Mouse (Mus musculus) megakaryocyte-erythroid progenitor cell, adult 5-6 weeks (primary cell): ENCODE measurements around the gene Wscd2. TPM values are rescaled to one million over a fixed set of nuclear protein-coding genes. Genes with fewer than 3 reads are reported as not detected.

Experiments used
- ATAC-seq: replicated peaks from 2 replicates; pipeline ENCODE4 v1.8.0; 2016; ENCODE audit warnings: mild to moderate bottlenecking, inconsistent platforms; ENCODE audit not compliant: severe bottlenecking, poor library complexity, low FRiP score, low TSS enrichment
- total RNA-seq, 2 experiments: library from RNA; stranded (forward) in 1 of 2; stranded (reverse) in 1 of 2; fragments of 200-1000, 215-1000 nt in 1 of 2; fragments of >200 nt in 1 of 2; fragmentation: Nextera tagmentation in 1 of 2; gene quantifications; 2 replicates each; pipeline ENCODE4 v1.2.3; 2014 to 2017

The Wscd2 gene
- total RNA-seq (2014; fragmentation: Nextera tagmentation) = not detected in 2 replicates
- total RNA-seq (2017) = not detected in 2 replicates

DNA sequence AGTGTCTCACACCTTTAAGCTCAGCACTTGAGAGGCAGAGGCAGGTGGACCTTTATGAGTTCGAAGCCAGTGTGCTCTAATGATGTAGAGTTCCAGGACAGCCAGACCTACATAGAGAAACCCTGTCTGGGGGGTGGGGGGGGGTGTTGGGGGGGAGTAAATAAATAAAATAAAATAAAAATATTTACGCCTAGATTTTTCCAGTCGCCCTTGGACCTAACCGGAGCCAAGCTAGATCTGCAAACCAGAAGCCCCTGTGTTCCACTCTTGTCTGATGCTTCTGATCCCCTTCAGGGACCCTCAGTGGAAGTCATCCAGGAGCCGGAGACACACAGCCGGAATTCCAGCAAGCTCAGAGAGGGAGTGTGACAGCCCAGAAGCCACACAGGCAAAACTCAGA is at the start of gene Wscd2:
Wscd2 (plus strand) TSS at position 301 of the 400 bp plus-strand sequence.
- ATAC-seq = no peak

- ATAC-seq = no peak
Measured at GRCm38 (mm10) chr5:113442180-113442579, 48.0 kb upstream of the Wscd2 start.

DNA sequence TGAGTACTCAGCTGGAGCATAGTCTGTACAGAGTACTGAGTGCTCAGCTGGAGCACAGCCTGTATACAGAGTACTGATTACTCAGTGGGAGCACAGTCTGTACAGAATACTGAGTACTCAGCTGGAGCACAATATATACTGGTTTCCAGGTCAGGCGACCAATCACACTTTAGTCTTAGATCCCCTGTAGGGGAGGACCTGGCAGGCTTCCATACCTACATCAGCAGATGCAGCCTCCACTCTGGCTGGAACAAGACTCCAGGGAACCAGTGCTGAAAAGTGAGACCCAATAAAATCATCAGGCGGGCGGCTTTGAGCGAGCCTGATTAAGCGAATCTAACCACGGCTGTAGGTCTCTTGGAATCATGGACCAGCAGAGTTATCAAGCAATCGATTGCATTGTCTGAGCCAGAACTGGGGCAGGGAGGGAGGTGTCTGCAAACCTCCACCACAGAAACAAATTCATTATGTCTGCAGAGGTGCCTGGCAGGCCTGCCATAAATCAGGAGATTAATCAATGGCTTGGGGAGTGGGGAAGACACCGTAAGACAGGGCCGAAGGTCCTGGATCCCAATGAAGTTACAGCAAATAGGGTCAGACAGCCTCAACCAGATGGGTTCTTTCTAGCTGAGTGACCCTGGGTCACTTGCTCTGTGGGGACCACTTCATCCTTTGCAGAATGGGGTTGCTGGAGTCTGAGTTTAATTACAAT is 42.0 kb upstream of the Wscd2 start:
- ATAC-seq = no peak

GRCm38 (mm10) chr5:113449336-113449735 is 40.8 kb upstream of the Wscd2 start:
- no peak for ATAC-seq

GRCm38 (mm10) chr5:113452691-113453090 is 37.4 kb upstream of the Wscd2 start:
- no peak for ATAC-seq

DNA sequence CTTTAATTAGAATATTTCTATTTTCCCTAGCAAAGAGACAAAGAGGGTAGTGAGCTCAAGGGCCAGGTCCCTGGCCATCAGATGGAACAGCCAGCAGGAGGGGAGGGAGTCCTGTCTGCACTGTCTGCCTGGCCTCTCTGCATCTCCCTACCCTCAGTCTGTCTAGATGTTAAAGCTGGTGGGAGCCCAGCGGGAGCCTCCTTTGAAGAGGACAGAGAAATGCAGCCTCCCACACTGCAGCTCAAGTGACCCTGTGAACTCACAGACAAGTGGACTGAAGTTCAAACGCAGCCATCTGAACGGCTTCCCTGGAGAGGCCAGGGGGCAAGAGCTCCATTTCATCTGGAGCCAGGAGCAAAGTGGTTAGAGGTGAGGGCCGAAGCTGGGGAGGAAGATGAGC is 36.8 kb upstream of the Wscd2 start:
- no peak for ATAC-seq

DNA sequence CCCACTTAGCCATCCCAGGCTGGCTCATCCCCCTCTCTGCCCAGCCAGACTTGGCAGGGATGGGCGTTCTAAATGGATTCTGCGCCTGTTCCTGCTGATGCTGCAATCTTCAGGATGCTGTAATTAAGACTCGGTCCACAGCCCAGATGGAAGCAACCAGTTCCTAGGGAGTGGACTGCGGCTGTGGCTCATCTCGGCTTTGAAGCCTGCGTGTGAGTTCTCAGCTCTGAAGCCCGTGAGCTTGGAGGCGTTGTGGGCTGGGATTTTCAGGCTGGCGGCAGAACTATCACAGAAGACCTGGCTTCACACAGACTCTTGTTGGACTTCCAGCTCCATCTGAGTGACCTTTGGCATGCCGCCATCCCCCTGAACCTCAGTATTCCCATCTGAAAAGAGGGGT is 34.1 kb upstream of the Wscd2 start:
- no peak for ATAC-seq

GRCm38 (mm10) chr5:113456756-113457155 is 33.4 kb upstream of the Wscd2 start:
- no peak for ATAC-seq

- no peak for ATAC-seq
Measured at GRCm38 (mm10) chr5:113457260-113457659, 32.9 kb upstream of the Wscd2 start.

DNA sequence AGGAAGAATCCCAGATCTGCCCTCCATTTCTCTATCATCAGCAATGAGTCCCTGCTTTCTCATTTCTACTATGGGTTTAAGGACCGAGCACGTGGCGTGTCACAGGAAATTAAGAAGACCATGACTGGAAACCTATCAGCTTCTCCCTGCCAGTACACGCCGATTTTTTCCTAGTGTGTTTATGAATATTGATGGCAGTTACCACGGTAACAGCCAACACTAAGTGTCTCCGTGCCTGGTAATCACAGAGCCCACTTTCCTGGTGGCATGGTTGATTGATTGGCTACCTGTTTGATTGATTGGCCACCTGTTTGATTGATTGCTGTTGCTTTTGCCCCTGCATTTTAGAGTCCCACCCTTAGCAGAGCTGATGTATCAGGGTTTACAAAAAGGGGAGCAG is 30.2 kb upstream of the Wscd2 start:
- no peak for ATAC-seq

DNA sequence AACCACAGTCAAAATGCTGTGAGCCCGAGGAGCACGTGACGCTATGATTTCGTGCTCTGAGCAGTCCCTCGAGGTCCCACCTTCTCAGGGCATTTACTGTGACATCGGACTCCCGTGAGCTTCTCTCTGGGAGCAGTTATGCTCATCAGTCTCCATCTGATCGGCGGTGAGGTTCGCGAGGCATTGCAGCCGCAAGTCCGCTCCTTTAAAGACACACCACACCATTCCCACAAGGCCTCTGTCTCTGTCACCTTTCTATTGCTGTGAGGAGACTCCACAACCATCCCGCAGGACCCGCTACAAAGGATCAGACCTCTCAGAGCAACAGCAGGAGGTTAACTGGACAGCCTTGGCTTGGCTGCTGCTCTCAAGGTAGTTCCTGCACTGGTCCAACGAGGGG is 28.6 kb upstream of the Wscd2 start:
- no peak for ATAC-seq

GRCm38 (mm10) chr5:113461998-113462625 is 28.0 kb upstream of the Wscd2 start:
- no peak for ATAC-seq

GRCm38 (mm10) chr5:113464731-113465130 is 25.4 kb upstream of the Wscd2 start:
- no peak for ATAC-seq

DNA sequence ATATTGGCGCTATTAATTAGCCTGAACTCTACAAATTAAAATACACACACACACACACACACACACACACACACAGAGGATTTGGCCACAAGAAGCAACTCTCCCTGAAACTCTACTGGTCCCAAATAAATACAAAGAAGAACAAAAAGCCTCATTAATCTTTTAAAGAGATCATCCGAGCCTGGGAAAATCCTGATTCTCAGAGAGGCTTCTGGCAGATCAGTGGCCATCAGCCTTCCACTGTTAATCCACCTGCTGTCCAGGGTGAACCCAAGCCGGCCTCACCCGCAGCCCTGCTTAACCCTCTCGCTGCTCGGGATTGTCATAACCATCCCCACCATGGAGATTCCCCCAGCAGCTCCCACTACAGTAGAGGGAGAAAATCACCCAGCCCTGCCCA is 23.6 kb upstream of the Wscd2 start:
- ATAC-seq = no peak

DNA sequence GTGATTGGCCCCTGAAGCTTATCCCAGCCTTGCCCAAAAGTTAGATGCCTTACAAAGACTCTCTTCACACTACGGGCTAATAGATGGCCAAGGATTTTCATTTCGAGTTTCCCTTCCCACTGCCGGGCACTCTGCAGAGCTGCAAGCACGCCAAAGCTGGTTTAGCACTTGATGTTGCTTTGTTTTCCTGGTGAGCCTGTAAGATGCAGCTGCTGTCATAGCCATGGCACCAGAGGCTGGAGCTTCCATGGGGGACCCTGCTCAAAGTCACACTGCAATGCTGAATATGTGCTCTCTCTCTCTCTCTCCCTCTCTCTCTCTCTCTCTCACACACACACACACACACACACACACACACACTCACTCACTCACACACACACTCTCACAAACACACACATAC is 23.1 kb upstream of the Wscd2 start:
- no peak for ATAC-seq

DNA sequence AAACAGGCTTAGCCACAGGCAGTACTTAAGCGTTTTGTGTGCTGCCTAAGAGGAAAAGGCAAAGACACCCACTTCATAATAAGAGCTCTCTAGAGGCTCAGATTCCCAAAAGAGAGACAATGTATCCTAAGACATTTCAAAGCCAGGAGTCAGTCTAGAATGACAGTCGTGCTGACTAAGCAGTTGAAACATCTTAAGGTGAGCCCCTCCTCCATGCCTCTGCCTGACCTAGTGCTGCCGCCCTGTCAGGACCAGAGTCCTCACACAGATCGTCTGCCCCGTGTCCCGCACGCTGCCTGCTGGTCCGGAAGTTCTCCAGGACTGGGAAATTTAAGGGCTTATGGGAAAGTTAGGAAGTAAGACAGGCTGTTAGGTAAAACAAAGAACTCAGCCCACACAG is 22.4 kb upstream of the Wscd2 start:
- no peak for ATAC-seq

GRCm38 (mm10) chr5:113468625-113469024 is 21.5 kb upstream of the Wscd2 start:
- no peak for ATAC-seq

GRCm38 (mm10) chr5:113469231-113469630 is 20.9 kb upstream of the Wscd2 start:
- no peak for ATAC-seq

- ATAC-seq = no peak
Measured at GRCm38 (mm10) chr5:113469826-113470225, 20.3 kb upstream of the Wscd2 start.

DNA sequence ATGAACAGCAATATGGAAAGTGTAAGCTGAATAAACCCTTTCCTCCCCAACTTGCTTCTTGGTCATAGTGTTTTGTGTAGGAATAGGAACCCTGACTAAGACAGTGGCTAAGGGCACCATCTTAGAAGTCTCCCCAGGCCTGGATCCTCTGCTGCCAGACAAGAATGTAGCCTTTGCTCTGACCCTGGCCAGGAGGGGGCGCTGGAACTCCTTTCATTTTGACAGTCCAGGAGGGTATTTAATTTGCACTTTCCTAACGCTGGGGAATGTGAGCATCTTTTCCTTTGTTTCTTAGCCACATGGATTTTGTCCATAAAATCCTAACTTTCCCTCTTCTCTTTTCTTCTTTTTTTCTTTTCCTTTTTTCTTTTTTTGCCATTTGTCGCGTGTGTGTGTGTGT is 18.7 kb upstream of the Wscd2 start:
- no peak; the same call in 1 of the 2 replicates for ATAC-seq

GRCm38 (mm10) chr5:113472339-113472738 is 17.8 kb upstream of the Wscd2 start:
- ATAC-seq = no peak
